Mouse (Mus musculus): Measurements from ENCODE around the gene Aip. TPM values are rescaled to one million over a fixed set of nuclear protein-coding genes. Genes with fewer than 3 reads are reported as not detected.

Gene Aip
- polyA plus RNA-seq, 1 experiment from 2014 or later: 92.4 TPM

GRCm38 (mm10) chr19:4115816-4116215, 9.8 kb downstream of the Aip start:
- ATAC-seq (ENCODE audit: low read depth): no peak
- H3K27me3 ChIP-seq: no peaks in the 10 kb centered on the region
- H3K27ac ChIP-seq (replicated peaks): no peak overlapping the region
- no peak overlapping the region for H3K9ac ChIP-seq
- H3K4me1 ChIP-seq (replicated peaks): peaks cover 11% of the 10 kb centered on the region
- WGBS: 85% methylated on average over 11 of the region's 11 CpGs
- no peak overlapping the region for H3K4me2 ChIP-seq
- H3K9me3 ChIP-seq: no peaks in the 10 kb centered on the region
- H3K4me3 ChIP-seq: no peak overlapping the region
- peaks cover 73% of the 10 kb centered on the region for H3K36me3 ChIP-seq

DNA sequence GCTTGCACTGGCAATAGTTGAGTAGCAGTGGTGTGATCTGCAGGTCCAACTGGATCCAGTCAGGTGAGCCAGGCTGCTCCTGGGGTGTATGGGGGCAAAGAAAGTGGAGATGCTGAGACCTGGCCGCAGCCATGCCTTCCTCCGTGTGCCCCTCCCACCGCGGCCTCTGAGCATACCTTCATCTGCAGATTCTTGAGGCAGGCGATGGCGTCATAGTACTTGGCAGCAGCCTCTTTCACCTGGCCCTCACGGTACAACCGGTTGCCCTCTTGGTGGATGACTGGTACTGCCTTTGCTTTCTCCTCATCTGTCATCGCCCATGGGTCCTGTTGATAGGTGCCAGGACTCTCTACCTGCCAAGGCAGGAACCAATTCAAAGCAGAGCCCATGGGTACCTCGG, 10.5 kb downstream of the Aip start:
- Histone ChIP-seq H3K4me3 (no peak overlapping the region), H3K27ac (replicated peaks) (no peak overlapping the region), H3K9me3 (no peaks in the 10 kb centered on the region), H3K4me1 (replicated peaks) (peaks cover 4% of the 10 kb centered on the region; the same call in 1 of the 2 replicates), H3K36me3 (peaks cover 80% of the 10 kb centered on the region), H3K9ac (no peak overlapping the region), H3K27me3 (no peaks in the 10 kb centered on the region), H3K4me2 (no peak overlapping the region)
- 94% methylated on average over 10 of the region's 10 CpGs for WGBS
- ATAC-seq (ENCODE audit: low read depth): no peak

- Histone ChIP-seq H3K36me3 (peaks cover 84% of the 10 kb centered on the region), H3K4me1 (replicated peaks) (no peaks in the 10 kb centered on the region), H3K27ac (replicated peaks) (no peak overlapping the region), H3K4me3 (no peak overlapping the region), H3K9ac (no peak overlapping the region), H3K9me3 (no peaks in the 10 kb centered on the region), H3K4me2 (no peak overlapping the region), H3K27me3 (no peaks in the 10 kb centered on the region)
- WGBS: 89% methylated on average over 10 of the region's 10 CpGs
- no peak for ATAC-seq (ENCODE audit: low read depth)
These were observed 11.1 kb downstream of the Aip start for GRCm38 (mm10) chr19:4114551-4114950.

DNA sequence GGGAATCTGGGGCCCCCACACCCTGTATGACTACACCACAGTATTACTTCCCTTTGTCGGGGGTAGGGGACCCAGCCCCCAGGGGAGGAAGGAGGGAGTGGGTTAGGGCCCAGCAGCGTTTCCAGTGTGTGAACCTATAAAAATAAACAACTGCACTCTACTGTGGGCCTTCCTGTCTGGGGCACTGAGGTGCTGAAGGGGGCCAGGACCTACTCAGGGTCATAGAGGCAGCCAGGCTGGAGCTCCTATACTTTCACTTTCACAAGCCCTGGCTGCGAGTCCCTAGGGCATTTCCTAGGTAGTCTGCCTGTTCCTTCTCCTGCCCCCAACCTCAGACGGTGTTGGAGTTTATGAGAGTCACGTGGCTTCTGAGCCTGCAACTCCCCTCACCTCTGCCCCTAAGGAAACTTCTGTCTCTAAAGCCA, 11.8 kb downstream of the Aip start:
- Histone ChIP-seq H3K27me3 (no peaks in the 10 kb centered on the region), H3K36me3 (peaks cover 91% of the 10 kb centered on the region), H3K9ac (no peak overlapping the region), H3K27ac (replicated peaks) (no peak overlapping the region), H3K4me1 (replicated peaks) (no peaks in the 10 kb centered on the region), H3K4me2 (no peak overlapping the region), H3K4me3 (no peak overlapping the region), H3K9me3 (no peaks in the 10 kb centered on the region)
- WGBS: 62% methylated on average over 5 of the region's 5 CpGs
- ATAC-seq (ENCODE audit: low read depth): no peak

DNA sequence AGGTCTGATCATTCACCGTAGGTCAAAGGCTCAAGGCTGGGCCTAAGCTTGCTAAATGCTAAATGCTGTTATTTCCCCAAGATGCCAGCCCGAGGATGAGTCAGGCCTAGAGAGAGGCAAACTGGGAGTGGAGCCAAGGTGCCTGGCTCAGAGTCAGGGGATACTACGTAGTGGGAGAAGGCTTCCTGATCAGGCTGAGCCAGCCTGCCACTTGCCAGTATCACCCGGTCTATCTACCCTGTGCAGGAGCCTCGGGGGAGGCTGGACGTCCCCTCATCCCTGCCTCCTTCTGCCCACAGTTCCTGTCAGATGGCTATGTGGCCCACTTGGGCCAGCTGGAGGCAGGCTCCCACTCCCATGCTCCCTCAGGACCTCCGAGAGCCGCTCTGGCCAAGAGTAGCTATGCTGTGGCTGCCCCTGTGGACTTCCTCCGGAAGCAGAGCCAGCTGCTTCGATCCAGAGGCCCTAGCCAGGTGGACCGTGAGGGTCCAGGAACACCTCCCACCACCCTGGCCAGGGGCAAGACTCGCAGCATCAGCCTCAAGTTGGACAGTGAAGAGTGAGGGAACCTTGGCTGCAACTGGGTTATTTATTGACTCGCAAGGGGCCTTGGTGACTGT, 12.4 kb downstream of the Aip start:
- WGBS: 81% methylated on average over 13 of the region's 13 CpGs
- no peaks in the 10 kb centered on the region for H3K4me1 ChIP-seq (replicated peaks)
- H3K9me3 ChIP-seq: no peaks in the 10 kb centered on the region
- H3K9ac ChIP-seq: no peak overlapping the region
- H3K36me3 ChIP-seq: peaks cover 91% of the 10 kb centered on the region
- no peak overlapping the region for H3K4me3 ChIP-seq
- H3K27me3 ChIP-seq: no peaks in the 10 kb centered on the region
- H3K4me2 ChIP-seq: no peak overlapping the region
- H3K27ac ChIP-seq (replicated peaks): no peak overlapping the region
- ATAC-seq (ENCODE audit: low read depth): no peak

DNA sequence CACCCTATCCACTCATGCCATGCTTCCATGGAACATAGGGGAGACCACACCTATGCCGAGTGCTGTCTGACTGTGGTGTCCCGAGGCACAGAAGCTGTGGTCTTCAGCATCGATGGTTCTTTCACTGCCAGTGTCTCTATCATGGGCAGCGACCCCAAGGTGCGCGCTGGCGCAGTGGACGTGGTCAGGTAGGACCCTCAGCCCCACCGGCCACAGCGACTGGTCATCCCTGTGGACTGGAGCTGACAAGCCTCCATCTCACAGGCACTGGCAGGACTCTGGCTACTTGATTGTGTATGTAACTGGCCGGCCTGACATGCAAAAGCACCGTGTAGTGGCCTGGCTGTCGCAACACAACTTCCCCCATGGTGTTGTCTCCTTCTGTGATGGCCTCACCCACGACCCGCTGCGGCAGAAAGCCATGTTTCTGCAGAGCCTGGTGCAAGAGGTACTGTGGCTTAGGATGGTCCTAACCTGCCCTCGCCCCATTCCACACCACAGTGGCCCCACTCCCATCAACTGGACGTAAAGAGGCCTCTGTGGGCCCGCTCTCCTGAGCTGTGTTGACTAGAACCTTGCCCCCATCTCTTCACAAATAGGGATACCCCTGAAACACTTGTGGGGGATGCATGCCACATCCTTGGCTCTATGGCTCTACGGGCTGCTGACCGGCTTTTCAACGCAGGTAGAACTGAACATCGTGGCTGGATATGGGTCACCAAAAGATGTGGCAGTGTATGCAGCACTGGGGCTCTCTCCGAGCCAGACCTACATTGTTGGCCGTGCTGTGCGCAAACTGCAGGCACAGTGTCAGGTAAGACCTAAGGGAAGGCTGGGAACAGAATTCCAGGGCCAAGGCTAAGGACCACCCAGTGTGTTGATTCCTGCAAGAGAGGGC, 13.3 kb downstream of the Aip start:
- Histone ChIP-seq H3K9ac (no peak overlapping the region), H3K4me1 (replicated peaks) (no peaks in the 10 kb centered on the region), H3K9me3 (no peaks in the 10 kb centered on the region), H3K36me3 (peaks cover 90% of the 10 kb centered on the region), H3K4me3 (no peak overlapping the region), H3K27ac (replicated peaks) (no peak overlapping the region), H3K27me3 (no peaks in the 10 kb centered on the region), H3K4me2 (no peak overlapping the region)
- no peak for ATAC-seq (ENCODE audit: low read depth)
- 95% methylated on average over 26 of the region's 26 CpGs for WGBS

DNA sequence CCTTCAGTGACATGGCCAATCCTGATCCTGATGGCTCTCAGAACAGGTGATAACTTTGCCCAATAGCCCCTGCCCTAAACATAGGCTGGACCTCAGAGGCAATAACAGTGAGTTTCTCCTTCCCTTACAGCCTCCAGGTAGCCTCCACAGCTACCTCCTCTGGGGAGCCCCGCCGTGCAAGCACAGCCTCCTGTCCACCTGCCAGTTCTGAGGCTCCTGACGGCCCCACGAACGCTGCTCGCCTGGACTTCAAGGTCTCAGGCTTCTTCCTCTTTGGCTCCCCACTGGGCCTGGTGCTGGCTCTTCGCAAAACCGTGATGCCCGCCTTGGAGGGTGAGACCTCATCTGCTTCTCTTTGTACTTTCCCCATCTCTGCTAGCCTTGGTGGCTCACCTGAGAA, 17.1 kb downstream of the Aip start:
- no peak overlapping the region for H3K9ac ChIP-seq
- H3K36me3 ChIP-seq: peaks cover 71% of the 10 kb centered on the region
- H3K4me2 ChIP-seq: no peak overlapping the region
- H3K27ac ChIP-seq (replicated peaks): no peak overlapping the region
- ATAC-seq (ENCODE audit: low read depth): no peak
- no peaks in the 10 kb centered on the region for H3K27me3 ChIP-seq
- peaks cover 8% of the 10 kb centered on the region; the same call in 1 of the 2 replicates for H3K4me1 ChIP-seq (replicated peaks)
- H3K9me3 ChIP-seq: no peaks in the 10 kb centered on the region
- no peak overlapping the region for H3K4me3 ChIP-seq
- WGBS: 87% methylated on average over 9 of the region's 9 CpGs

GRCm38 (mm10) chr19:4106654-4107053, 19.0 kb downstream of the Aip start:
- 91% methylated on average over 14 of the region's 14 CpGs for WGBS
- Histone ChIP-seq H3K4me3 (no peak overlapping the region), H3K36me3 (peaks cover 57% of the 10 kb centered on the region), H3K27me3 (peaks cover 10% of the 10 kb centered on the region), H3K9me3 (no peaks in the 10 kb centered on the region), H3K9ac (no peak overlapping the region), H3K4me1 (replicated peaks) (peaks cover 18% of the 10 kb centered on the region), H3K27ac (replicated peaks) (no peak overlapping the region), H3K4me2 (no peak overlapping the region)
- no peak for ATAC-seq (ENCODE audit: low read depth)

DNA sequence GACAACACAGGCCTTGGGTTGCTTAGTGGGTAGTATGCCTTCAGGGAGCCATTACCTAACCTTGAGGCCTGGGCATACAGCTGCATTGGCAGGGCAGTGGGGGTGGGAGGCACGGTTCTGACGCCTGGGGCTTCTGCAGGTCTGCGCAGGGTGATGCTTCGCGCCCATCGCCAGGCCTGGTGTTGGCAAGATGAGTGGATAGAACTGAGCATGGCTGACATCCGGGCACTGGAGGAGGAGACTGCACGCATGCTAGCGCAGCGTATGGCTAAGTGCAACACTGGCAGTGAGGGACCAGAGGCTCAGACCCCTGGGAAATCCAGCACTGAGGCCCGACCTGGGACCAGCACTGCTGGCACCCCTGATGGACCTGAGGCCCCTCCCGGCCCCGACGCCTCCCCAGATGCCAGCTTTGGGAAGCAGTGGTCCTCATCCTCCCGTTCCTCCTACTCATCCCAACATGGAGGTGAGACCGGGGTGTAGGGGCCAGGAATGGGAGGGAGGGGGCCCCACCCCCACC, 20.9 kb downstream of the Aip start:
- H3K27ac ChIP-seq (replicated peaks): peak overlapping the region; percentile 56
- ATAC-seq (ENCODE audit: low read depth): no peak
- H3K36me3 ChIP-seq: peaks cover 40% of the 10 kb centered on the region
- no peaks in the 10 kb centered on the region for H3K9me3 ChIP-seq
- 86% methylated on average over 16 of the region's 16 CpGs for whole genome bisulfite sequencing
- H3K9ac ChIP-seq: no peak overlapping the region
- H3K4me2 ChIP-seq: no peak overlapping the region
- peaks cover 37% of the 10 kb centered on the region for H3K4me1 ChIP-seq (replicated peaks)
- no peak overlapping the region for H3K4me3 ChIP-seq
- peaks cover 16% of the 10 kb centered on the region for H3K27me3 ChIP-seq

DNA sequence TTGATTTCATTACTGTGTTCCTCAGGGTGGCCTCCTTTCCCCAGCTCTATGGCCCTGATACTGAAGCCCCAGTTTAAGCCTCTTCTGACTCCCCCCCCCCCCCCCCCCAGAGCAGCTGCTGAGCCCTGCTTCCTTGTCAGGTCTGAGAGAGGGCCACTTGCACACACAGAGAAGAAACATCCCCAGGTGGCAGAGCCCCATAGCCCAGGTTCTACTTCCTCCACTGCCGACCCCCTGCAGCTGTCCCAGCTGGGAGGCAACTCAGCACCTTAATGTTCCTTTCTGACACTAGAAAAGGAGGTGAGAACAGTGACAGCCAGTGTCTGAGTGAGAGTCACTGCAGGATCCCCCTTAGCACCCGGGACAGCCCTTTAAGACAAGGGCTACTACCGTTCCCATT, 21.9 kb downstream of the Aip start:
- Histone ChIP-seq H3K9ac (no peak overlapping the region), H3K4me1 (replicated peaks) (peaks cover 47% of the 10 kb centered on the region), H3K9me3 (no peaks in the 10 kb centered on the region), H3K4me2 (no peak overlapping the region), H3K36me3 (peaks cover 31% of the 10 kb centered on the region), H3K27ac (replicated peaks) (no peak overlapping the region), H3K27me3 (peaks cover 16% of the 10 kb centered on the region), H3K4me3 (no peak overlapping the region)
- WGBS: 92% methylated on average over 3 of the region's 3 CpGs
- no peak for ATAC-seq (ENCODE audit: low read depth)

- no peak overlapping the region for H3K27ac ChIP-seq (replicated peaks)
- peaks cover 52% of the 10 kb centered on the region for H3K4me1 ChIP-seq (replicated peaks)
- no peaks in the 10 kb centered on the region for H3K9me3 ChIP-seq
- peaks cover 31% of the 10 kb centered on the region for H3K36me3 ChIP-seq
- peaks cover 16% of the 10 kb centered on the region for H3K27me3 ChIP-seq
- no peak overlapping the region for H3K9ac ChIP-seq
- no peak for ATAC-seq (ENCODE audit: low read depth)
- WGBS: 92% methylated on average over 18 of the region's 18 CpGs
- H3K4me2 ChIP-seq: no peak overlapping the region
- no peak overlapping the region for H3K4me3 ChIP-seq
These were observed 22.4 kb downstream of the Aip start for GRCm38 (mm10) chr19:4103294-4103693.

GRCm38 (mm10) chr19:4102626-4103025, 23.0 kb downstream of the Aip start:
- ATAC-seq (ENCODE audit: low read depth): no peak
- no peak overlapping the region for H3K27ac ChIP-seq (replicated peaks)
- H3K4me2 ChIP-seq: no peak overlapping the region
- peaks cover 25% of the 10 kb centered on the region for H3K36me3 ChIP-seq
- H3K4me3 ChIP-seq: no peak overlapping the region
- no peak overlapping the region for H3K9ac ChIP-seq
- no peaks in the 10 kb centered on the region for H3K9me3 ChIP-seq
- peaks cover 58% of the 10 kb centered on the region for H3K4me1 ChIP-seq (replicated peaks)
- peaks cover 16% of the 10 kb centered on the region for H3K27me3 ChIP-seq
- WGBS: 95% methylated on average over 12 of the region's 12 CpGs
